Mouse (Mus musculus): Measurements from ENCODE around the gene AC129217.1. TPM values are rescaled to one million over a fixed set of nuclear protein-coding genes. Genes with fewer than 3 reads are reported as not detected.

AC129217.1 gene
- polyA plus RNA-seq, 1 experiment from 2014 or later = not detected

DNA sequence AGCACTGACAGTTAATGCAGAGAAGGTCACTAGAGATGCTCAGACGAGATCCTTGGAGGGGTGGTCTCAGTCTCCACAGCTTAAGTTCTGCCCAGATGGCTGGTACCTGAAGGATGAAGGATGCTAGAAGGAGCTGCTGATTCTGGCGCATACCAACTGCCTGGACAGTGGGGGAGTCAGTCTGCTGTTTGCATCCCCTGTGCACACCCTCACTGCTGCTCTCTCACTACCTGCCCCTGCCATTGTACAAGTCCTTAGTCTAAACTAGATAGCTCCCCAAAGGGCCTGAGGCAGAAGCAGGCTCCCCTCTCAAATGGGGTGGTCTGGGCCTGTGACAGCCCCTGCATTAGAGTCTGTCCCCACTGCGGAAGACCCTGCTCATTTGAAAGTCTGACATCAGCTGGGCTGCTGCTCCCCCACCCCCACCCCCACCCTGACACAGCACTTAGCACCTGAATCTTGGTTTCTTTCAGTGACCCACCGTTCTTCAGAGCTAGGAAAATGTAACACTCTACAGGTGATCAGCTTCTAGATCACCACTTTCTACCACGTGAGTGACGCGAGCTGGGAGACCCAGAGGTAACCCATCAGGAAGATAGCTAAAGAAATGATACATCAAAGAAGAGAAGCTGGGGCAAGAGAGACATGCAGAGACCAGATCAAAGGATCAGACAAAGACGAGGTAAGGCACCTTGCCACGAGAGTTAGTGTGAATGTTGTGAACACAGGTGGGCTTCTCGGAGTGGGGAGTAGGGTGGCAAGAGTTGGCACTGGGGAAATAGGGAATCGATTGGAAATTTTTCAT, 9.7 kb downstream of the AC129217.1 start, which contains the start of gene Gng3:
Gene Gng3 (minus strand): TSS at position 92 of the 805 bp plus-strand sequence.
- H3K27me3 ChIP-seq (ENCODE audit: control insufficient read depth, insufficient read depth, low read depth, low read length) = no peaks in the 10 kb centered on the region
- H3K4me3 ChIP-seq (ENCODE audit: low read depth, low read length) = peak within 1 kb of the TSS; percentile 67
- peak within 1 kb of the TSS; percentile 95 for H3K27ac ChIP-seq (ENCODE audit: low read length)
- 24% methylated on average over 11 of the region's 11 CpGs for WGBS
- H3K36me3 ChIP-seq (ENCODE audit: control insufficient read depth, insufficient read depth, low read length) = peaks cover 11% of the 10 kb centered on the region
- H3K9me3 ChIP-seq (replicated peaks; ENCODE audit: control insufficient read depth, low read length, poor library complexity, severe bottlenecking) = no peaks in the 10 kb centered on the region
- H3K4me2 ChIP-seq (ENCODE audit: low read length) = peak within 1 kb of the TSS; percentile 87
- peak; percentile 93 for ATAC-seq
- H3K9ac ChIP-seq (ENCODE audit: low read depth, low read length) = peak within 1 kb of the TSS; percentile 92
- H3K4me1 ChIP-seq (ENCODE audit: control insufficient read depth, insufficient read depth, low read length) = peaks cover 11% of the 10 kb centered on the region

- peak; percentile 36 for ATAC-seq
- no peaks in the 10 kb centered on the region for H3K9me3 ChIP-seq (replicated peaks; ENCODE audit: control insufficient read depth, low read length, poor library complexity, severe bottlenecking)
- no peaks in the 10 kb centered on the region for H3K27me3 ChIP-seq (ENCODE audit: control insufficient read depth, insufficient read depth, low read depth, low read length)
- H3K4me1 ChIP-seq (ENCODE audit: control insufficient read depth, insufficient read depth, low read length) = peaks cover 11% of the 10 kb centered on the region
- peak overlapping the region; percentile 67 for H3K4me3 ChIP-seq (ENCODE audit: low read depth, low read length)
- H3K36me3 ChIP-seq (ENCODE audit: control insufficient read depth, insufficient read depth, low read length) = peaks cover 5% of the 10 kb centered on the region
- peak overlapping the region; percentile 92 for H3K9ac ChIP-seq (ENCODE audit: low read depth, low read length)
- WGBS = 10% methylated on average over 29 of the region's 29 CpGs
- peak overlapping the region; percentile 95 for H3K27ac ChIP-seq (ENCODE audit: low read length)
- peak overlapping the region; percentile 87 for H3K4me2 ChIP-seq (ENCODE audit: low read length)
These were observed 10.6 kb downstream of the AC129217.1 start for GRCm38 (mm10) chr19:8839908-8840791.

DNA sequence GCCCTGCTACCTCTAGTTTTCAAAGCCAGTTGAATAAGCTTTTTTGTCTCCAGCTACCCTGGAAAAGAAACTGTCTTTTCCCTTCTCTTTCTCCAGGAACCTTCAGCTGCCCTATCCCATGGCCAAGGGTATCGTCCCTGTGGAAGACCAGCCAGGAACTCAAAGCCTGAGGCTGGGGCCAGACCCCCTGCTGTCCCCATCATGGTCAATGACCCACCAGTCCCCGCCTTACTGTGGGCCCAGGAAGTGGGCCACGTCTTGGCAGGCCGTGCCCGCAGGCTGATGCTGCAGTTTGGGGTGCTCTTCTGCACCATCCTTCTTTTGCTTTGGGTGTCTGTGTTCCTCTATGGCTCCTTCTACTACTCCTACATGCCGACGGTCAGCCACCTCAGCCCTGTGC, 11.4 kb downstream of the AC129217.1 start:
- WGBS = 91% methylated on average over 7 of the region's 7 CpGs
- Histone ChIP-seq H3K4me1 (ENCODE audit: control insufficient read depth, insufficient read depth, low read length) (peaks cover 11% of the 10 kb centered on the region), H3K27ac (ENCODE audit: low read length) (peak overlapping the region; percentile 95), H3K9ac (ENCODE audit: low read depth, low read length) (peak overlapping the region; percentile 92), H3K4me2 (ENCODE audit: low read length) (peak overlapping the region; percentile 87), H3K4me3 (ENCODE audit: low read depth, low read length) (peak overlapping the region; percentile 67), H3K9me3 (replicated peaks; ENCODE audit: control insufficient read depth, low read length, poor library complexity, severe bottlenecking) (no peaks in the 10 kb centered on the region), H3K27me3 (ENCODE audit: control insufficient read depth, insufficient read depth, low read depth, low read length) (no peaks in the 10 kb centered on the region), H3K36me3 (ENCODE audit: control insufficient read depth, insufficient read depth, low read length) (peaks cover 7% of the 10 kb centered on the region)
- no peak for ATAC-seq

GRCm38 (mm10) chr19:8842961-8843360, 13.4 kb downstream of the AC129217.1 start:
- H3K4me1 ChIP-seq (ENCODE audit: control insufficient read depth, insufficient read depth, low read length) = peaks cover 11% of the 10 kb centered on the region
- H3K9me3 ChIP-seq (replicated peaks; ENCODE audit: control insufficient read depth, low read length, poor library complexity, severe bottlenecking) = no peaks in the 10 kb centered on the region
- no peak for ATAC-seq
- H3K9ac ChIP-seq (ENCODE audit: low read depth, low read length) = no peak overlapping the region
- peaks cover 19% of the 10 kb centered on the region for H3K36me3 ChIP-seq (ENCODE audit: control insufficient read depth, insufficient read depth, low read length)
- 87% methylated on average over 6 of the region's 6 CpGs for WGBS
- no peak overlapping the region for H3K4me2 ChIP-seq (ENCODE audit: low read length)
- H3K27ac ChIP-seq (ENCODE audit: low read length) = no peak overlapping the region
- H3K4me3 ChIP-seq (ENCODE audit: low read depth, low read length) = no peak overlapping the region
- no peaks in the 10 kb centered on the region for H3K27me3 ChIP-seq (ENCODE audit: control insufficient read depth, insufficient read depth, low read depth, low read length)

DNA sequence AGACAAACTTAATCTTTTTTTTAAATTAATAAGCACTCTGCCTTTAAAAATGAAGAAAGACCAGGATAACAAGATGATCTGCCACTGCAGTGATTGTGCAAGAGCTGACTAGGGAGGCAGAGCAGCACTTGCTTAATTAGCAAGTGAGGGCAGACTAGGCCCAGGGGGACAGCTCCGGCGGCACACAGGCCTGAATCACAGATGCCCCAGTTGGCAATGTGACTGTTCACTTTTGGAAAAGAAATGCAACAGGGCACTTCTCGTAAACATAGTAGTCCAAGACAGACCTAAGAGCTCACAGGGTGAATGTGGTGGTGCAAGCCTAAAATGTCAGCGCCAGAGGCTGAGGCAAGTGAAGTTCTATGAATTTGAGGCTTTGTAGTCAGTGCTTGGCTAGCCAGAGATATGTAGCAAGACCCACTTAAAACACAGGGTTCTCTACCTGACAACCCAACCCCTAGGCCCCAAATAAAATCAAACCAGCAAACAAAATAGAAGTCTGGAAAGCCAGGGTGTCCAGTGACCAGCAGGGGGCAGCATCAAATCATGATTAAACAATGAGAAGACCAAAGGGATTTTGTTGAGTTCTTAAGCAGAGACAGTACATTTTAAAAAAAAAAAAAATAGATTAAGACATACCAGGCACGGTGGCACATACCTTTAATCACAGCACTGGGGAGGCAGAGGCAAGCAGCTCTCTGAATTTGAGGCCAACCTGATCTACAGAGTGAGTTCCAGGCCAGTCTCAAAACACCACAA, 15.0 kb downstream of the AC129217.1 start:
- H3K9me3 ChIP-seq (replicated peaks; ENCODE audit: control insufficient read depth, low read length, poor library complexity, severe bottlenecking) = no peaks in the 10 kb centered on the region
- H3K4me1 ChIP-seq (ENCODE audit: control insufficient read depth, insufficient read depth, low read length) = peaks cover 11% of the 10 kb centered on the region
- WGBS = 53% methylated on average over 5 of the region's 5 CpGs
- H3K27ac ChIP-seq (ENCODE audit: low read length) = no peak overlapping the region
- H3K27me3 ChIP-seq (ENCODE audit: control insufficient read depth, insufficient read depth, low read depth, low read length) = no peaks in the 10 kb centered on the region
- no peak overlapping the region for H3K4me3 ChIP-seq (ENCODE audit: low read depth, low read length)
- no peak for ATAC-seq
- peak overlapping the region; percentile 39; the same call in 1 of the 2 replicates for H3K9ac ChIP-seq (ENCODE audit: low read depth, low read length)
- H3K36me3 ChIP-seq (ENCODE audit: control insufficient read depth, insufficient read depth, low read length) = peaks cover 28% of the 10 kb centered on the region
- no peak overlapping the region for H3K4me2 ChIP-seq (ENCODE audit: low read length)

DNA sequence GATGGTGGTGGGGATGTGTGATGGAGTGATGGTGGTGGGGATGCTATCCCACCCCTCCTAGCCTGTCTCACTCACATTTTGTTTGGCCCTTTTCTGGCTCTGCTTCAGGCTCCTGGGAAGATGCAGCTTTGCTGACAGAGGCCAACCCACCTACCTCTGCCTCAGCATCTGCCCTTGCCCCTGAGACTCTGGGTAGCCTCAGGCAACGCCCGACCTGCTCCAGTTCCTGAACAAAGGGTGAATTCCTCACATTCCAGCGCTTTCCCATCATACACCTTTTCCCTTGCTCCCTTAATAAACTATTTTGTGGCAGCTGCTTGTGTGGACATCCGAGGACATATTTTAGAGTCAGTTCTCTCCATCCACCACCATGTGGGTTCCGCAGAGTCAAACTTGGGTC, 18.8 kb downstream of the AC129217.1 start:
- Histone ChIP-seq H3K4me1 (ENCODE audit: control insufficient read depth, insufficient read depth, low read length) (0 out of 2 replicates have a peak, but pooled peaks cover 2% of the 10 kb centered on the region), H3K9ac (ENCODE audit: low read depth, low read length) (no peak overlapping the region), H3K27me3 (ENCODE audit: control insufficient read depth, insufficient read depth, low read depth, low read length) (no peaks in the 10 kb centered on the region), H3K4me3 (ENCODE audit: low read depth, low read length) (no peak overlapping the region), H3K36me3 (ENCODE audit: control insufficient read depth, insufficient read depth, low read length) (peaks cover 25% of the 10 kb centered on the region), H3K9me3 (replicated peaks; ENCODE audit: control insufficient read depth, low read length, poor library complexity, severe bottlenecking) (no peaks in the 10 kb centered on the region), H3K27ac (ENCODE audit: low read length) (no peak overlapping the region), H3K4me2 (ENCODE audit: low read length) (no peak overlapping the region)
- 80% methylated on average over 5 of the region's 5 CpGs for WGBS
- ATAC-seq = no peak

GRCm38 (mm10) chr19:8850402-8850901, 20.9 kb downstream of the AC129217.1 start, which contains the start of gene Lrrn4cl:
TSS of gene Lrrn4cl (plus strand) at chr19:8850768.
- ATAC-seq = 0 out of 2 replicates have a peak, but pooled peaks have one; percentile 40
- 0 out of 2 replicates have a peak within 1 kb of the TSS, but pooled peaks have one; percentile 11 for H3K27ac ChIP-seq (ENCODE audit: low read length)
- H3K4me3 ChIP-seq (ENCODE audit: low read depth, low read length) = no peak within 1 kb of the TSS
- H3K36me3 ChIP-seq (ENCODE audit: control insufficient read depth, insufficient read depth, low read length) = peaks cover 25% of the 10 kb centered on the region
- 0 out of 2 replicates have a peak, but pooled peaks cover 2% of the 10 kb centered on the region for H3K4me1 ChIP-seq (ENCODE audit: control insufficient read depth, insufficient read depth, low read length)
- H3K9me3 ChIP-seq (replicated peaks; ENCODE audit: control insufficient read depth, low read length, poor library complexity, severe bottlenecking) = no peaks in the 10 kb centered on the region
- H3K27me3 ChIP-seq (ENCODE audit: control insufficient read depth, insufficient read depth, low read depth, low read length) = no peaks in the 10 kb centered on the region
- WGBS = 36% methylated on average over 7 of the region's 7 CpGs
- no peak within 1 kb of the TSS for H3K9ac ChIP-seq (ENCODE audit: low read depth, low read length)
- H3K4me2 ChIP-seq (ENCODE audit: low read length) = no peak within 1 kb of the TSS

GRCm38 (mm10) chr19:8851639-8852038, 22.1 kb downstream of the AC129217.1 start:
- H3K9ac ChIP-seq (ENCODE audit: low read depth, low read length) = no peak overlapping the region
- H3K4me1 ChIP-seq (ENCODE audit: control insufficient read depth, insufficient read depth, low read length) = 0 out of 2 replicates have a peak, but pooled peaks cover 2% of the 10 kb centered on the region
- H3K4me2 ChIP-seq (ENCODE audit: low read length) = no peak overlapping the region
- no peaks in the 10 kb centered on the region for H3K9me3 ChIP-seq (replicated peaks; ENCODE audit: control insufficient read depth, low read length, poor library complexity, severe bottlenecking)
- H3K4me3 ChIP-seq (ENCODE audit: low read depth, low read length) = no peak overlapping the region
- H3K27me3 ChIP-seq (ENCODE audit: control insufficient read depth, insufficient read depth, low read depth, low read length) = no peaks in the 10 kb centered on the region
- WGBS = 52% methylated on average over 7 of the region's 7 CpGs
- no peak overlapping the region for H3K27ac ChIP-seq (ENCODE audit: low read length)
- no peak for ATAC-seq
- H3K36me3 ChIP-seq (ENCODE audit: control insufficient read depth, insufficient read depth, low read length) = peaks cover 15% of the 10 kb centered on the region
